Mouse (Mus musculus) kidney, embryonic 14.5 days (tissue): ENCODE data around the gene Col18a1. TPM values are rescaled to one million over a fixed set of nuclear protein-coding genes. Genes with fewer than 3 reads are reported as not detected.
A peak's percentile ranks its signal among the peaks of the same experiment; 100 is the strongest.

Experiments used
- ATAC-seq: fragments of 200-750 bp; cut with Nextera tagmentation; 2 replicates; pipeline ENCODE4 v1.8.0; 2017; ENCODE audit warnings: moderate number of reproducible peaks, mild to moderate bottlenecking, moderate TSS enrichment, moderate library complexity; ENCODE audit not compliant: low FRiP score, low TSS enrichment
- H3K27ac ChIP-seq: fragments of 300-500 bp; sonication (generic); 2 replicates; pipeline ENCODE4 v1.5.1; 2014; ENCODE audit warnings: low read depth, mild to moderate bottlenecking, low read length, moderate library complexity, mixed read lengths
- H3K27me3 ChIP-seq: fragments of 300-500 bp; sonication (generic); 2 replicates; pipeline ENCODE4 v1.6.1; 2014; ENCODE audit warnings: mild to moderate bottlenecking, low read length; ENCODE audit not compliant: control insufficient read depth, insufficient read depth
- H3K36me3 ChIP-seq: fragments of 300-500 bp; sonication (generic); 2 replicates; pipeline ENCODE4 v1.6.1; 2014; ENCODE audit warnings: low read length, mixed read lengths; ENCODE audit not compliant: control insufficient read depth, insufficient read depth
- H3K4me1 ChIP-seq: fragments of 300-500 bp; sonication (generic); 2 replicates; pipeline ENCODE4 v1.6.1; 2014; ENCODE audit warnings: low read length, mixed read lengths; ENCODE audit not compliant: control insufficient read depth, insufficient read depth
- H3K4me2 ChIP-seq: fragments of 300-500 bp; sonication (generic); replicated peaks from 2 replicates; pipeline ENCODE4 v1.6.1; 2014; ENCODE audit warnings: low read depth, mild to moderate bottlenecking, low read length
- H3K4me3 ChIP-seq: fragments of 300-500 bp; sonication (generic); 2 replicates; pipeline ENCODE4 v1.5.1; 2014; ENCODE audit warnings: mild to moderate bottlenecking, low read length
- H3K9ac ChIP-seq: fragments of 300-500 bp; sonication (generic); 2 replicates; pipeline ENCODE4 v1.6.1; 2014; ENCODE audit warnings: low read depth, mild to moderate bottlenecking, low read length, moderate library complexity
- H3K9me3 ChIP-seq: fragments of 300-500 bp; sonication (generic); 2 replicates; pipeline ENCODE4 v1.6.1; 2016; ENCODE audit warnings: low read length; ENCODE audit not compliant: control insufficient read depth
- WGBS: fragments of 180-500 bp; shearing (Covaris S2); extraction: QIAGEN DNeasy Blood & Tissue Kit; methylation state at CpG from one replicate; pipeline ENCODE4 v1.1.7; 2014; 5-methylcytosine and 5-hydroxymethylcytosine counted together
- polyA plus RNA-seq: library from polyadenylated mRNA; unstranded; fragments of >200 nt; fragmentation: Nextera tagmentation; extraction: Ambion mirVana; gene quantifications from 2 replicates; pipeline ENCODE4 v1.2.1, GENCODE M21; 2014

Gene Col18a1
- polyA plus RNA-seq, 1 experiment from 2014 or later: 140 TPM

- Histone ChIP-seq H3K4me3 (peak overlapping the region; percentile 17; the same call in 1 of the 2 replicates), H3K27me3 (no peaks in the 10 kb centered on the region), H3K4me1 (no peaks in the 10 kb centered on the region), H3K4me2 (peak overlapping the region; percentile 38), H3K27ac (no peak overlapping the region), H3K9ac (no peak overlapping the region; the same call in 1 of the 2 replicates), H3K36me3 (no peaks in the 10 kb centered on the region), H3K9me3 (no peaks in the 10 kb centered on the region)
- WGBS: 21% methylated on average over 17 of the region's 17 CpGs
- ATAC-seq: peak; percentile 77
These were observed 144.8 kb downstream of the Col18a1 start for GRCm38 (mm10) chr10:77021399-77022052.

- Histone ChIP-seq H3K4me3 (no peak overlapping the region), H3K9ac (no peak overlapping the region), H3K4me1 (no peaks in the 10 kb centered on the region), H3K36me3 (no peaks in the 10 kb centered on the region), H3K27me3 (no peaks in the 10 kb centered on the region), H3K27ac (no peak overlapping the region), H3K4me2 (no peak overlapping the region), H3K9me3 (no peaks in the 10 kb centered on the region)
- ATAC-seq: no peak
- 75% methylated on average over 9 of the region's 9 CpGs for WGBS
These were observed 148.7 kb downstream of the Col18a1 start for GRCm38 (mm10) chr10:77017662-77018061.

- Histone ChIP-seq H3K4me3 (no peak overlapping the region), H3K9me3 (no peaks in the 10 kb centered on the region), H3K9ac (no peak overlapping the region), H3K4me2 (no peak overlapping the region), H3K27me3 (no peaks in the 10 kb centered on the region), H3K4me1 (no peaks in the 10 kb centered on the region), H3K36me3 (no peaks in the 10 kb centered on the region), H3K27ac (no peak overlapping the region)
- ATAC-seq: no peak
- WGBS: 70% methylated on average over 2 of the region's 2 CpGs
These were observed 149.3 kb downstream of the Col18a1 start for GRCm38 (mm10) chr10:77017061-77017460.

- H3K9ac ChIP-seq: no peak overlapping the region
- no peaks in the 10 kb centered on the region for H3K4me1 ChIP-seq
- no peak for ATAC-seq
- H3K36me3 ChIP-seq: no peaks in the 10 kb centered on the region
- no peak overlapping the region for H3K4me2 ChIP-seq
- H3K9me3 ChIP-seq: no peaks in the 10 kb centered on the region
- H3K27ac ChIP-seq: no peak overlapping the region
- 20% methylated on average over 8 of the region's 8 CpGs for WGBS
- no peak overlapping the region for H3K4me3 ChIP-seq
- H3K27me3 ChIP-seq: no peaks in the 10 kb centered on the region
These were observed 149.8 kb downstream of the Col18a1 start for GRCm38 (mm10) chr10:77016499-77016898.

- no peak overlapping the region for H3K9ac ChIP-seq
- 71% methylated on average over 7 of the region's 7 CpGs for WGBS
- no peak for ATAC-seq
These were observed 150.3 kb downstream of the Col18a1 start for GRCm38 (mm10) chr10:77016080-77016479.

GRCm38 (mm10) chr10:77011681-77012080 lies 154.7 kb downstream of the Col18a1 start:
- Histone ChIP-seq H3K4me3 (no peak overlapping the region), H3K9ac (no peak overlapping the region), H3K27me3 (no peaks in the 10 kb centered on the region), H3K27ac (no peak overlapping the region), H3K4me2 (no peak overlapping the region), H3K9me3 (no peaks in the 10 kb centered on the region), H3K36me3 (no peaks in the 10 kb centered on the region), H3K4me1 (peaks cover 12% of the 10 kb centered on the region; the same call in 1 of the 2 replicates)
- 80% methylated on average over 4 of the region's 4 CpGs for WGBS
- ATAC-seq: no peak

More at GRCm38 (mm10) chr10:77016080-77016479, 150.3 kb downstream of the Col18a1 start:
- Histone ChIP-seq H3K27me3 (no peaks in the 10 kb centered on the region), H3K4me3 (no peak overlapping the region), H3K27ac (no peak overlapping the region), H3K4me1 (no peaks in the 10 kb centered on the region), H3K36me3 (no peaks in the 10 kb centered on the region), H3K4me2 (no peak overlapping the region), H3K9me3 (no peaks in the 10 kb centered on the region)

GRCm38 (mm10) chr10:77008698-77009097 lies 157.7 kb downstream of the Col18a1 start:
- no peak overlapping the region for H3K4me3 ChIP-seq
- WGBS: 82% methylated on average over 3 of the region's 3 CpGs
- H3K4me1 ChIP-seq: peaks cover 14% of the 10 kb centered on the region; the same call in 1 of the 2 replicates
- no peaks in the 10 kb centered on the region for H3K9me3 ChIP-seq
- no peak overlapping the region for H3K27ac ChIP-seq
- H3K36me3 ChIP-seq: no peaks in the 10 kb centered on the region
- no peak for ATAC-seq
- H3K27me3 ChIP-seq: no peaks in the 10 kb centered on the region
- H3K9ac ChIP-seq: no peak overlapping the region
- no peak overlapping the region for H3K4me2 ChIP-seq

GRCm38 (mm10) chr10:77008109-77008561 lies 158.2 kb downstream of the Col18a1 start:
- H3K27ac ChIP-seq: no peak overlapping the region
- no peaks in the 10 kb centered on the region for H3K27me3 ChIP-seq
- H3K4me3 ChIP-seq: no peak overlapping the region
- H3K9ac ChIP-seq: no peak overlapping the region
- H3K9me3 ChIP-seq: no peaks in the 10 kb centered on the region
- peaks cover 14% of the 10 kb centered on the region; the same call in 1 of the 2 replicates for H3K4me1 ChIP-seq
- ATAC-seq: no peak; the same call in 1 of the 2 replicates
- WGBS: 24% methylated on average over 9 of the region's 9 CpGs
- H3K4me2 ChIP-seq: no peak overlapping the region
- H3K36me3 ChIP-seq: no peaks in the 10 kb centered on the region

- H3K27ac ChIP-seq: no peak overlapping the region
- peaks cover 14% of the 10 kb centered on the region; the same call in 1 of the 2 replicates for H3K4me1 ChIP-seq
- H3K4me3 ChIP-seq: no peak overlapping the region
- no peaks in the 10 kb centered on the region for H3K9me3 ChIP-seq
- H3K27me3 ChIP-seq: no peaks in the 10 kb centered on the region
- H3K36me3 ChIP-seq: no peaks in the 10 kb centered on the region
- H3K4me2 ChIP-seq: no peak overlapping the region
- H3K9ac ChIP-seq: no peak overlapping the region
- peak; percentile 19; the same call in 1 of the 2 replicates for ATAC-seq
- whole genome bisulfite sequencing: 27% methylated on average over 8 of the region's 8 CpGs
These were observed 158.8 kb downstream of the Col18a1 start for GRCm38 (mm10) chr10:77007433-77008108.
